Mouse (Mus musculus) neural tube, embryonic 14.5 days (tissue): Measurements from ENCODE around the gene Amz2. TPM values are rescaled to one million over a fixed set of nuclear protein-coding genes. Genes with fewer than 3 reads are reported as not detected.

Source experiments
- ATAC-seq: fragments of 200-750 bp; cut with Nextera tagmentation; 2 replicates; pipeline ENCODE4 v1.8.0; 2017; ENCODE audit warnings: low read depth, mild to moderate bottlenecking, moderate TSS enrichment, moderate library complexity
- H3K27ac ChIP-seq: fragments of 300-500 bp; sonication (generic); 2 replicates; pipeline ENCODE4 v1.5.1; 2014; ENCODE audit warnings: low read depth, mild to moderate bottlenecking, control low read depth, low read length, moderate library complexity, mixed read lengths
- H3K27me3 ChIP-seq: fragments of 300-500 bp; sonication (generic); 2 replicates; pipeline ENCODE4 v1.6.1; 2014; ENCODE audit warnings: low read length; ENCODE audit not compliant: control insufficient read depth, insufficient read depth
- H3K36me3 ChIP-seq: fragments of 300-500 bp; sonication (generic); 2 replicates; pipeline ENCODE4 v1.6.1; 2014; ENCODE audit warnings: low read length, mixed read lengths; ENCODE audit not compliant: control insufficient read depth, insufficient read depth
- H3K4me1 ChIP-seq: fragments of 300-500 bp; sonication (generic); 2 replicates; pipeline ENCODE4 v1.6.1; 2014; ENCODE audit warnings: low read length; ENCODE audit not compliant: control insufficient read depth, insufficient read depth
- H3K4me2 ChIP-seq: fragments of 300-500 bp; sonication (generic); 2 replicates; pipeline ENCODE4 v1.6.1; 2014; ENCODE audit warnings: mild to moderate bottlenecking, low read depth, low read length, control low read depth
- H3K4me3 ChIP-seq: fragments of 300-500 bp; sonication (generic); 2 replicates; pipeline ENCODE4 v1.5.1; 2014; ENCODE audit warnings: low read depth, low read length, control low read depth, mixed read lengths
- H3K9ac ChIP-seq: fragments of 300-500 bp; sonication (generic); replicated peaks from 2 replicates; pipeline ENCODE4 v1.6.1; 2014; ENCODE audit warnings: low read depth, mild to moderate bottlenecking, control low read depth, low read length, mixed read lengths
- H3K9me3 ChIP-seq: fragments of 300-500 bp; sonication (generic); 2 replicates; pipeline ENCODE4 v1.6.1; 2016; ENCODE audit warnings: low read length; ENCODE audit not compliant: control insufficient read depth
- WGBS: fragments of 180-500 bp; shearing (Covaris S2); extraction: QIAGEN DNeasy Blood & Tissue Kit; methylation state at CpG from one replicate; pipeline ENCODE4 v1.1.7; 2014; 5-methylcytosine and 5-hydroxymethylcytosine counted together
- polyA plus RNA-seq: library from polyadenylated mRNA; unstranded; fragments of >200 nt; fragmentation: Nextera tagmentation; extraction: Ambion mirVana; gene quantifications from 2 replicates; pipeline ENCODE4 v1.2.1, GENCODE M21; 2014

Gene Amz2
- polyA plus RNA-seq, 1 experiment from 2014 or later: 59.1 TPM

DNA sequence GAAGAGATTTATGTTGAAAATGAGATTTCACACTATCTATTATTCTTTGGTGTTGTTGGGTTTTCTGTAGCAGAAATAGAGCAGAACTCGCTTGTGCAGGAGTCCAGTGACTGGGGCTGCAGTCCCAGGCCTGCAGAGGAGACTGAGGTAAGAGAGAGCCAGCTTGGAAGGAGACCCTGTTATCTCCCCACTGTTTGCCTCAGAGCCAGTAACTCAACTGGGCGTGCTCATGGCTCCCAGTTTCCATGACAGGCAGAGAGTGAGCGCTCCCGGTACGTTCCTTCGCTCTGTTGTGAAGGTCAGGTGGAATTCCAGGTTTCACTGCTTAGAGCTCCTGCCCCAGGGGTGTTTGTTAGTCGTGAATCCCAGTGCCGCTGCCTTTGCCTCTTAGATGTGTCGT is 33.1 kb upstream of the Amz2 start:
- H3K4me3 ChIP-seq: no peak overlapping the region
- no peaks in the 10 kb centered on the region for H3K27me3 ChIP-seq
- no peak overlapping the region for H3K9ac ChIP-seq
- no peaks in the 10 kb centered on the region for H3K9me3 ChIP-seq
- whole genome bisulfite sequencing: 89% methylated on average over 9 of the region's 9 CpGs
- no peaks in the 10 kb centered on the region for H3K4me1 ChIP-seq
- H3K36me3 ChIP-seq: peaks cover 14% of the 10 kb centered on the region; the same call in 1 of the 2 replicates
- no peak overlapping the region for H3K27ac ChIP-seq
- no peak overlapping the region for H3K4me2 ChIP-seq
- no peak for ATAC-seq

GRCm38 (mm10) chr11:109394758-109395157 is 31.0 kb upstream of the Amz2 start:
- Histone ChIP-seq H3K9me3 (no peaks in the 10 kb centered on the region), H3K4me3 (no peak overlapping the region), H3K36me3 (peaks cover 14% of the 10 kb centered on the region; the same call in 1 of the 2 replicates), H3K27me3 (no peaks in the 10 kb centered on the region), H3K27ac (no peak overlapping the region), H3K9ac (no peak overlapping the region), H3K4me1 (no peaks in the 10 kb centered on the region), H3K4me2 (no peak overlapping the region)
- ATAC-seq: no peak
- 85% methylated on average over 9 of the region's 9 CpGs for WGBS

DNA sequence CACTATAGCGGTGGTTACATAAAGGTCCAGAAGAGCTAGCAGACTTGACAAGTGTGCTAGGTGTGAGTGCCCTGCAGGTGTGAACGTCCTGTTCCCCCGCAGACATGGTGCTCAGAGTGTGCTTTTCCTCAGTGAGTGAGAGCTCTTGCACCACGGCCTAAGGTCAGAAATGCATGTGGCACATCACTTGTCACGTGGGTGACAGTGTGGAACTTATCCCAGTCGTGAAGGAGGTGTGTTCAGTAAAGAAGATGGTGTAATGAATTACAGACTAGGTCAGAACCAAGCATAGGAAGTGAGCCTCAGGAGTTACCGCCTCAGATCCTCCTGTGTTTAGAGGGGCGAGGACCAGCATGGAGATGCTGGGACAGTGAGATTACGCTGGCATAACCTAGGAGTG is 30.5 kb upstream of the Amz2 start:
- 96% methylated on average over 9 of the region's 9 CpGs for WGBS
- no peaks in the 10 kb centered on the region for H3K27me3 ChIP-seq
- ATAC-seq: no peak
- no peak overlapping the region for H3K4me2 ChIP-seq
- H3K4me3 ChIP-seq: no peak overlapping the region
- no peaks in the 10 kb centered on the region for H3K9me3 ChIP-seq
- H3K9ac ChIP-seq: no peak overlapping the region
- H3K27ac ChIP-seq: no peak overlapping the region
- no peaks in the 10 kb centered on the region for H3K4me1 ChIP-seq
- H3K36me3 ChIP-seq: peaks cover 14% of the 10 kb centered on the region; the same call in 1 of the 2 replicates

- no peak overlapping the region for H3K27ac ChIP-seq
Observed at GRCm38 (mm10) chr11:109406431-109406830, 19.3 kb upstream of the Amz2 start.

GRCm38 (mm10) chr11:109410197-109410980 is 15.4 kb upstream of the Amz2 start:
- no peak overlapping the region for H3K9ac ChIP-seq
- WGBS: 93% methylated on average over 15 of the region's 15 CpGs
- no peaks in the 10 kb centered on the region for H3K27me3 ChIP-seq
- no peaks in the 10 kb centered on the region for H3K9me3 ChIP-seq
- no peak overlapping the region for H3K27ac ChIP-seq
- ATAC-seq: no peak
- H3K4me3 ChIP-seq: no peak overlapping the region
- H3K4me1 ChIP-seq: no peaks in the 10 kb centered on the region
- H3K4me2 ChIP-seq: no peak overlapping the region
- no peaks in the 10 kb centered on the region for H3K36me3 ChIP-seq

More at GRCm38 (mm10) chr11:109406431-109406830, 19.3 kb upstream of the Amz2 start:
- no peak for ATAC-seq
- H3K4me3 ChIP-seq: no peak overlapping the region
- H3K27me3 ChIP-seq: no peaks in the 10 kb centered on the region
- H3K36me3 ChIP-seq: no peaks in the 10 kb centered on the region
- 91% methylated on average over 5 of the region's 5 CpGs for WGBS
- no peaks in the 10 kb centered on the region for H3K9me3 ChIP-seq
- no peak overlapping the region for H3K9ac ChIP-seq
- H3K4me2 ChIP-seq: no peak overlapping the region
- no peaks in the 10 kb centered on the region for H3K4me1 ChIP-seq

GRCm38 (mm10) chr11:109413617-109414016 is 12.1 kb upstream of the Amz2 start, which contains the start of gene 9930022D16Rik:
9930022D16Rik (plus strand) TSS chr11:109413917.
- 93% methylated on average over 6 of the region's 6 CpGs for WGBS
- H3K9ac ChIP-seq: no peak within 1 kb of the TSS
- H3K27ac ChIP-seq: no peak within 1 kb of the TSS
- no peaks in the 10 kb centered on the region for H3K4me1 ChIP-seq
- H3K9me3 ChIP-seq: no peaks in the 10 kb centered on the region
- ATAC-seq: no peak
- no peak within 1 kb of the TSS for H3K4me2 ChIP-seq
- no peak within 1 kb of the TSS for H3K4me3 ChIP-seq
- no peaks in the 10 kb centered on the region for H3K27me3 ChIP-seq
- H3K36me3 ChIP-seq: no peaks in the 10 kb centered on the region

DNA sequence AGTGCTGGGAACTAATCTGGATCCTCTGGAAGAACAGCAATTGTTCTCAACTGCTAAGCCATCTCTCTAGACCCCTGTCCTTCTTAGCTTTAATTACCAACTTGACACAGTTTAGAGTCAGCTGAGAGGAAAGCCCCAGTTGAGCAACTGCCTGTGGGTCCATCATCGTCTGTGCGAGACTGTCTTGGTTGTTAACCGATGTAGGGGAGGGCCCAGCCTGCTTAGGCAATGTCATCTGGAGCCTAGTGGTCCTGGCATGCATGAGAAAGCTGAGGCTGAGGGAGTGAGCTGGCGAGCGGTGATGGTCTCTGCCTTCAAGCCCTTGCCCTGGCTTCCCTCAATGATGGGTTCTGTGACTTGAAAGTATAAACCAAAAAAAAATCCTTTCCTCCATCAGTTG is 10.9 kb upstream of the Amz2 start:
- H3K9me3 ChIP-seq: no peaks in the 10 kb centered on the region
- H3K4me1 ChIP-seq: no peaks in the 10 kb centered on the region
- WGBS: 86% methylated on average over 5 of the region's 5 CpGs
- no peak overlapping the region for H3K4me2 ChIP-seq
- H3K9ac ChIP-seq: no peak overlapping the region
- H3K27ac ChIP-seq: no peak overlapping the region
- ATAC-seq: no peak
- H3K36me3 ChIP-seq: no peaks in the 10 kb centered on the region
- H3K27me3 ChIP-seq: no peaks in the 10 kb centered on the region
- no peak overlapping the region for H3K4me3 ChIP-seq

- no peak for ATAC-seq
- Histone ChIP-seq H3K9ac (no peak overlapping the region), H3K4me3 (no peak overlapping the region), H3K36me3 (no peaks in the 10 kb centered on the region), H3K27ac (no peak overlapping the region), H3K9me3 (no peaks in the 10 kb centered on the region), H3K27me3 (no peaks in the 10 kb centered on the region), H3K4me2 (no peak overlapping the region), H3K4me1 (no peaks in the 10 kb centered on the region)
- WGBS: 89% methylated on average over 8 of the region's 8 CpGs
Observed at GRCm38 (mm10) chr11:109416709-109417420, 8.9 kb upstream of the Amz2 start.

DNA sequence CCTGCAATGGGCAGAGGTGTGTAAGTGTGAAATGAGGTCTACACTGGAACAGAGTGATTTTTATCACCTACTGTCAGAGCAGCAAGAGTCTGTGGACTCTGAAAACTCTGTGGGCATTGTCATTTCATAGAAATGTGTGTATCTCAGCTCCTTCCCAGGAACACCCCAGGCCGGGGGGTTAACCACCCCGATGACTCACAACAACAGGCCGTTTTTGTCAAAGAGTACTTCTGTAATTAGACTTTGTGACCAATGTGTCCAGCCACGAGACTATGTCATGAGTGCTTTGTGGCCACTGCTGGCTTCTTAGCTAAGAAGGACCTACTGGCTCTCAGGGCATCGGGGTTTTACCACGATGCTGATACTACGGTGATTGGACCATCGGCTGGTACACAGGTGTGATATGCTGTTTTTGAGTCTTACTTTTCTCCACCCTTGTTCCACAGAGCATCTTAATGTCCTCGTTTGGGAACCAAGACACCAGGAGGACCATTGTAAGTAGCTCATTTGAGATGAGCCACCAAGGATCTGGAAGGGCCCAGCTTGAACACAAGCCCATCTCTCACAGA is 8.2 kb upstream of the Amz2 start:
- no peak for ATAC-seq
- H3K4me1 ChIP-seq: no peaks in the 10 kb centered on the region
- no peak overlapping the region for H3K9ac ChIP-seq
- WGBS: 91% methylated on average over 9 of the region's 9 CpGs
- no peak overlapping the region for H3K4me3 ChIP-seq
- H3K27ac ChIP-seq: no peak overlapping the region
- H3K36me3 ChIP-seq: no peaks in the 10 kb centered on the region
- no peak overlapping the region for H3K4me2 ChIP-seq
- H3K27me3 ChIP-seq: no peaks in the 10 kb centered on the region
- H3K9me3 ChIP-seq: no peaks in the 10 kb centered on the region
